Mouse (Mus musculus) CH12.LX (cell line): ENCODE measurements at regions not wholly inside any gene's neighbourhood (a gene's known extent, or its start where the extent isn't known, plus 50 kb on each side); places are given as distances from the start of the nearest gene placed in this dataset.

Experiments
- CTCF ChIP-seq, 2 experiments: IDR thresholded peaks in 1 of 2; conservative IDR thresholded peaks in 1 of 2; 2 replicates each; pipeline ENCODE4 v1.5.1; 2011 to 2012; ENCODE audit warnings: low read depth in 2 of 2, low read length in 2 of 2, improper control_type of control experiment in 1 of 2, inconsistent platforms in 1 of 2, mild to moderate bottlenecking in 1 of 2, moderate library complexity in 1 of 2
- EP300 ChIP-seq: IDR thresholded peaks from 2 replicates; pipeline ENCODE4 v1.6.1; 2011; ENCODE audit warnings: low read length, improper control_type of control experiment
- ETS1 ChIP-seq: conservative IDR thresholded peaks from 2 replicates; pipeline ENCODE4 v1.6.1; 2012; ENCODE audit warnings: low read depth, mild to moderate bottlenecking, inconsistent platforms, low read length, improper control_type of control experiment, moderate library complexity
- KAT2A ChIP-seq: IDR thresholded peaks from 2 replicates; pipeline ENCODE4 v1.6.1; 2012; ENCODE audit warnings: low read length, improper control_type of control experiment, inconsistent platforms; ENCODE audit not compliant: insufficient replicate concordance
- MAX ChIP-seq: IDR thresholded peaks from 2 replicates; pipeline ENCODE4 v1.6.1; 2011; ENCODE audit warnings: low read length, improper control_type of control experiment
- MEF2A ChIP-seq: IDR thresholded peaks from 2 replicates; pipeline ENCODE4 v1.6.1; 2014; ENCODE audit warnings: low read depth, mild to moderate bottlenecking, inconsistent platforms, low read length, improper control_type of control experiment, borderline replicate concordance
- MYC ChIP-seq: IDR thresholded peaks from 2 replicates; pipeline ENCODE4 v1.6.1; 2011; ENCODE audit warnings: low read depth, mild to moderate bottlenecking, improper control_type of control experiment, low read length
- PAX5 ChIP-seq: IDR thresholded peaks from 2 replicates; pipeline ENCODE4 v1.6.1; 2012; ENCODE audit warnings: low read length, inconsistent platforms, mixed read lengths
- POLR2A ChIP-seq: IDR thresholded peaks from 2 replicates; pipeline ENCODE4 v1.6.1; 2011; ENCODE audit warnings: low read depth, mild to moderate bottlenecking, improper control_type of control experiment, low read length
- RCOR1 ChIP-seq: conservative IDR thresholded peaks from 2 replicates; pipeline ENCODE4 v1.6.1; 2012; ENCODE audit warnings: low read depth, mild to moderate bottlenecking, inconsistent platforms, low read length, improper control_type of control experiment
- SMC3 ChIP-seq: IDR thresholded peaks from 2 replicates; pipeline ENCODE4 v1.6.1; 2011; ENCODE audit warnings: low read depth, low read length, improper control_type of control experiment
- TCF12 ChIP-seq: IDR thresholded peaks from 2 replicates; pipeline ENCODE4 v1.6.1; 2014; ENCODE audit warnings: low read depth, mild to moderate bottlenecking, inconsistent platforms, low read length, improper control_type of control experiment
- USF1 ChIP-seq: IDR thresholded peaks from 2 replicates; pipeline ENCODE4 v1.6.1; 2014; ENCODE audit warnings: low read depth, mild to moderate bottlenecking, inconsistent platforms, low read length, improper control_type of control experiment
- ZKSCAN1 ChIP-seq: IDR thresholded peaks from 2 replicates; pipeline ENCODE4 v1.6.1; 2012; ENCODE audit warnings: low read depth, inconsistent platforms, low read length, improper control_type of control experiment, borderline replicate concordance

DNA sequence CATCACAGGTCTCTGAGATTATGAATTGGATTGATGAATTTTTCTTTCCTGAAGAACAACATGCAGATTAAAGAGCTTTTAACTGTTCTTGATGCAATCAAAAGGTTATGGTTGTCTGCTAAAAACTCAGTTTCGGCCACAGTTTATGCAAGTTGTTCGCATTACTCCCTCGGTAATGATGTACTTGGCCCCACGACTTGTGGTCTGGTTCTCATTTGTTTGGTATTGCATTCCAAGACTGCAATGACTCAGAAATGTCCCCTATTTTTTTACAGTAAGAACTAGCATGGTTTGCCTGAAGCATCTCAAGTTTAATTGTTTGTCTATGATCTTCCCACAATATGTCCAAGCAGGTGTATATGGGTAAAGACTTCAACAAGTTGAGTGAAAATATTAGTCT is 77.5 kb upstream of the Fgf10 start:
- no peak for TF ChIP-seq CTCF (conservative IDR thresholded peaks at IDR 0.05 in 1 of 2, IDR thresholded peaks at IDR 0.05 in 1 of 2; ENCODE audit: low read depth in 2 of 2, low read length in 2 of 2)
- TF ChIP-seq POLR2A, result no peak
- TF ChIP-seq EP300, result no peak
- TF ChIP-seq TCF12, result no peak
- no peak for TF ChIP-seq MAX
- no peak for TF ChIP-seq ZKSCAN1
- no peak for TF ChIP-seq SMC3
- TF ChIP-seq MEF2A, result no peak
- no peak for TF ChIP-seq MYC
- no peak for TF ChIP-seq RCOR1
- no peak for TF ChIP-seq PAX5
- no peak for TF ChIP-seq ETS1
- TF ChIP-seq KAT2A, result no peak
- no peak for TF ChIP-seq USF1
